Mouse (Mus musculus) heart, adult 2 months (tissue): ENCODE results near the gene Anxa9. TPM values are rescaled to one million over a fixed set of nuclear protein-coding genes. Genes with fewer than 3 reads are reported as not detected.

Experiments
- DNase-seq, 2 experiments: peaks; one replicate each; pipeline ENCODE4 v3.0.0; 2021
- H3K27ac ChIP-seq: fragments of 200-600 bp; 2 replicates; pipeline ENCODE4 v1.8.1; 2022
- H3K27me3 ChIP-seq: fragments of 200-500 bp; 2 replicates; pipeline ENCODE4 v1.6.1; 2012; ENCODE audit warnings: mild to moderate bottlenecking, low read length, inconsistent platforms, mixed read lengths; ENCODE audit not compliant: control insufficient read depth, insufficient read depth
- H3K36me3 ChIP-seq: fragments of 200-500 bp; 2 replicates; pipeline ENCODE4 v1.6.1; 2012; ENCODE audit warnings: low read length, inconsistent platforms; ENCODE audit not compliant: control insufficient read depth, insufficient read depth
- H3K4me1 ChIP-seq: fragments of 200-500 bp; 2 replicates; pipeline ENCODE4 v1.6.1; 2011; ENCODE audit warnings: low read length; ENCODE audit not compliant: control insufficient read depth, insufficient read depth
- H3K4me3 ChIP-seq: fragments of 200-600 bp; 2 replicates; pipeline ENCODE4 v1.8.1; 2022
- H3K79me2 ChIP-seq: fragments of 200-500 bp; replicated peaks from 2 replicates; pipeline ENCODE4 v1.6.1; 2012; ENCODE audit warnings: mild to moderate bottlenecking, inconsistent platforms, low read length, moderate library complexity, mixed read lengths; ENCODE audit not compliant: control insufficient read depth, insufficient read depth
- H3K9ac ChIP-seq: fragments of 200-500 bp; 2 replicates; pipeline ENCODE4 v1.6.1; 2012; ENCODE audit warnings: low read depth, mild to moderate bottlenecking, control low read depth, inconsistent platforms, low read length, mixed read lengths
- CTCF ChIP-seq: fragments of 200-600 bp; IDR thresholded peaks from 2 replicates; pipeline ENCODE4 v1.8.1; 2022; ENCODE audit warnings: antibody characterized with exemption, mild to moderate bottlenecking, moderate library complexity
- EP300 ChIP-seq: fragments of 200-500 bp; IDR thresholded peaks from 2 replicates; pipeline ENCODE4 v1.6.1; 2011; ENCODE audit warnings: low read depth, low read length, control low read depth; ENCODE audit not compliant: insufficient read depth
- POLR2A ChIP-seq: fragments of 200-500 bp; IDR thresholded peaks from 2 replicates; pipeline ENCODE4 v1.6.1; 2011; ENCODE audit warnings: mild to moderate bottlenecking, low read depth, low read length, control low read depth; ENCODE audit not compliant: insufficient read depth
- WGBS: fragments of 180-500 bp; shearing (Covaris S2); methylation state at CpG from one replicate; pipeline ENCODE4 v1.1.7; 2018; 5-methylcytosine and 5-hydroxymethylcytosine counted together
- intact Hi-C: fragments of 180-260 bp; cut with DNase I; formaldehyde crosslinking; loops from one replicate; pipeline ENCODE4 v1.15.1; 2025
- polyA plus RNA-seq: library from polyadenylated mRNA; depleted of rRNA; stranded (reverse); fragments of >200 nt; gene quantifications from 2 replicates; pipeline ENCODE4 v1.2.3, GENCODE M21; 2012
- total RNA-seq, 2 experiments: library from RNA; stranded (reverse); gene quantifications; 2 replicates each; pipeline ENCODE4 v1.2.3; 2021

Gene Anxa9
- total and polyA plus RNA-seq, 3 experiments, result 0.59 to 1.1 (median 0.68) TPM

- intact Hi-C loops, result loop anchor here (2.0 kb wide), 3 partner anchors 32 to 118 kb away; partner anchors contain the start of genes Prune1 and Setdb1
- under 1% methylated on average over 63 of the region's 71 CpGs for WGBS
- Histone ChIP-seq H3K36me3 (peaks cover 8% of the 10 kb centered on the region; the same call in 1 of the 2 replicates), H3K27me3 (no peaks in the 10 kb centered on the region), H3K9ac (peak overlapping the region; percentile 100), H3K4me1 (peaks cover 14% of the 10 kb centered on the region), H3K79me2 (no peaks in the 10 kb centered on the region), H3K4me3 (peak overlapping the region; percentile 93), H3K27ac (peak overlapping the region; percentile 85)
- peak; percentile 53 for TF ChIP-seq CTCF
- TF ChIP-seq EP300, result 0 out of 2 replicates have a peak, but pooled peaks have one; percentile 33
- TF ChIP-seq POLR2A, result peak; percentile 40; the same call in 1 of the 2 replicates
- peak; percentile 95 for DNase-seq
Observed at GRCm38 (mm10) chr3:95315094-95315843, 8.3 kb upstream of the Anxa9 start.

- H3K27me3 ChIP-seq, result no peaks in the 10 kb centered on the region
- intact Hi-C loops, result loop anchor here (2.0 to 5.0 kb wide), 4 partner anchors 32 to 118 kb away; partner anchors contain the start of genes Prune1 and Setdb1
- DNase-seq, result no peak
- peak within 1 kb of the TSS; percentile 93 for H3K4me3 ChIP-seq
- peak within 1 kb of the TSS; percentile 85 for H3K27ac ChIP-seq
- H3K36me3 ChIP-seq, result peaks cover 8% of the 10 kb centered on the region; the same call in 1 of the 2 replicates
- H3K4me1 ChIP-seq, result peaks cover 14% of the 10 kb centered on the region
- peak within 1 kb of the TSS; percentile 100 for H3K9ac ChIP-seq
- WGBS, result 9% methylated on average over 27 of the region's 27 CpGs
- TF ChIP-seq EP300 (no peak), CTCF (no peak), POLR2A (no peak)
- H3K79me2 ChIP-seq, result no peaks in the 10 kb centered on the region
Observed at GRCm38 (mm10) chr3:95314486-95315093, 7.6 kb upstream of the Anxa9 start, which contains the start of gene Cers2. Gene Cers2 (plus strand): TSS chr3:95314791.

- no peaks in the 10 kb centered on the region for H3K27me3 ChIP-seq
- no peak overlapping the region for H3K27ac ChIP-seq
- TF ChIP-seq CTCF (no peak), EP300 (no peak), POLR2A (no peak)
- no peak for DNase-seq
- 83% methylated on average over 6 of the region's 6 CpGs for WGBS
- intact Hi-C loops, result loop anchor here (2.0 to 5.0 kb wide), 4 partner anchors 31 to 119 kb away; partner anchors contain the start of genes Prune1 and Setdb1
- H3K36me3 ChIP-seq, result peaks cover 8% of the 10 kb centered on the region; the same call in 1 of the 2 replicates
- H3K9ac ChIP-seq, result no peak overlapping the region
- peaks cover 11% of the 10 kb centered on the region for H3K4me1 ChIP-seq
- no peaks in the 10 kb centered on the region for H3K79me2 ChIP-seq
- no peak overlapping the region for H3K4me3 ChIP-seq
Observed at GRCm38 (mm10) chr3:95314075-95314474, 7.1 kb upstream of the Anxa9 start.

- no peaks in the 10 kb centered on the region for H3K79me2 ChIP-seq
- WGBS, result 72% methylated on average over 7 of the region's 7 CpGs
- DNase-seq, result no peak
- intact Hi-C loops, result loop anchor here (5.0 kb wide), 1 partner anchor 79 kb away; no protein-coding TSS in a partner anchor
- H3K27ac ChIP-seq, result no peak overlapping the region
- TF ChIP-seq POLR2A, result no peak
- no peak for TF ChIP-seq EP300
- no peak for TF ChIP-seq CTCF
- no peak overlapping the region for H3K9ac ChIP-seq
- H3K27me3 ChIP-seq, result no peaks in the 10 kb centered on the region
- no peak overlapping the region for H3K4me3 ChIP-seq
- H3K4me1 ChIP-seq, result peaks cover 8% of the 10 kb centered on the region
- H3K36me3 ChIP-seq, result peaks cover 8% of the 10 kb centered on the region; the same call in 1 of the 2 replicates
Observed at GRCm38 (mm10) chr3:95313476-95313875, 6.5 kb upstream of the Anxa9 start.

GRCm38 (mm10) chr3:95312623-95313022 is 5.6 kb upstream of the Anxa9 start:
- H3K79me2 ChIP-seq, result no peaks in the 10 kb centered on the region
- DNase-seq, result peak in 1 of 2 experiments; percentile 46
- no peaks in the 10 kb centered on the region for H3K27me3 ChIP-seq
- H3K36me3 ChIP-seq, result peaks cover 4% of the 10 kb centered on the region; the same call in 1 of the 2 replicates
- intact Hi-C loops, result loop anchor here (5.0 kb wide), 1 partner anchor 80 kb away; no protein-coding TSS in a partner anchor
- no peak overlapping the region for H3K27ac ChIP-seq
- H3K4me3 ChIP-seq, result no peak overlapping the region
- H3K4me1 ChIP-seq, result peaks cover 6% of the 10 kb centered on the region
- WGBS, result 52% methylated on average over 6 of the region's 6 CpGs
- no peak for TF ChIP-seq POLR2A
- no peak for TF ChIP-seq CTCF
- TF ChIP-seq EP300, result no peak
- no peak overlapping the region for H3K9ac ChIP-seq
